Mouse (Mus musculus) hindbrain, embryonic 16.5 days (tissue): Measurements from ENCODE around the gene Lrrk1. TPM values are rescaled to one million over a fixed set of nuclear protein-coding genes. Genes with fewer than 3 reads are reported as not detected.
A peak's percentile ranks its signal among the peaks of the same experiment; 100 is the strongest.

Experiments used
- ATAC-seq: fragments of 200-750 bp; cut with Nextera tagmentation; 2 replicates; pipeline ENCODE4 v1.8.0; 2017; ENCODE audit warnings: moderate TSS enrichment, moderate library complexity
- H3K27ac ChIP-seq: fragments of 300-500 bp; sonication (generic); 2 replicates; pipeline ENCODE4 v1.5.1; 2014; ENCODE audit warnings: low read depth, mild to moderate bottlenecking, control low read depth, low read length, moderate library complexity
- H3K27me3 ChIP-seq: fragments of 300-500 bp; sonication (generic); replicated peaks from 2 replicates; pipeline ENCODE4 v1.6.1; 2014; ENCODE audit warnings: low read length; ENCODE audit not compliant: control insufficient read depth, insufficient read depth
- H3K36me3 ChIP-seq: fragments of 300-500 bp; sonication (generic); 2 replicates; pipeline ENCODE4 v1.6.1; 2014; ENCODE audit warnings: mild to moderate bottlenecking, low read length, moderate library complexity, mixed read lengths; ENCODE audit not compliant: control insufficient read depth, insufficient read depth
- H3K4me1 ChIP-seq: fragments of 300-500 bp; sonication (generic); 2 replicates; pipeline ENCODE4 v1.6.1; 2014; ENCODE audit warnings: low read depth, low read length; ENCODE audit not compliant: control insufficient read depth, insufficient read depth
- H3K4me2 ChIP-seq: fragments of 300-500 bp; sonication (generic); 2 replicates; pipeline ENCODE4 v1.6.1; 2014; ENCODE audit warnings: mild to moderate bottlenecking, low read length, control low read depth, moderate library complexity
- H3K4me3 ChIP-seq: fragments of 300-500 bp; sonication (generic); 2 replicates; pipeline ENCODE4 v1.5.1; 2014; ENCODE audit warnings: mild to moderate bottlenecking, low read length, control low read depth, moderate library complexity
- H3K9ac ChIP-seq: fragments of 300-500 bp; sonication (generic); 2 replicates; pipeline ENCODE4 v1.6.1; 2014; ENCODE audit warnings: low read depth, mild to moderate bottlenecking, control low read depth, low read length, moderate library complexity
- H3K9me3 ChIP-seq: fragments of 300-500 bp; sonication (generic); 2 replicates; pipeline ENCODE4 v1.6.1; 2014; ENCODE audit warnings: mild to moderate bottlenecking, low read length, moderate library complexity; ENCODE audit not compliant: control insufficient read depth
- WGBS: fragments of 180-500 bp; shearing (Covaris S2); extraction: QIAGEN DNeasy Blood & Tissue Kit; methylation state at CpG from one replicate; pipeline ENCODE4 v1.1.7; 2014; 5-methylcytosine and 5-hydroxymethylcytosine counted together
- polyA plus RNA-seq: library from polyadenylated mRNA; unstranded; fragments of >200 nt; fragmentation: Nextera tagmentation; extraction: Ambion mirVana; gene quantifications from 2 replicates; pipeline ENCODE4 v1.2.1, GENCODE M21; 2015

Gene Lrrk1
- polyA plus RNA-seq, 1 experiment from 2014 or later: 3.0 TPM

DNA sequence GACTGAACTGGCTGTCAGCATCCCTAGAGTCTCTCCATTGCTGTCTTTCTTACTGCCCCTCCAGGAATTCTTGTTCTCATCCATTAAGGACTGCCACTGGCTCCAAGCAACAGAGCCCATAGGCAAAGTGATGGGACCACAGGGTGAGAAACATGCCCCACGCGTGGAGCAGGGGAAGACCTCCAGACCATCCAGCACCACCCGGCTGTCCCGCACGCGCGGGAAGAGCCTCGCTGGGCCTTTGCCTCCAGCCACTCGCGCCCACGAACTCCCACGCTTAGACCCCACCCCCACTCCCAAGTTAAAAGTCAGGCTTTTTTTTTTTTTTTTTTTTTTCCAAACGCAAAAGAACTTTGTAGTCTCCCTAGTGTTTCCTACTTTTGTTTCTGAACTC, 734 bp downstream of the Lrrk1 start:
- Histone ChIP-seq H3K4me3 (peak overlapping the region; percentile 52), H3K36me3 (no peaks in the 10 kb centered on the region), H3K27me3 (no peaks in the 10 kb centered on the region), H3K4me1 (peaks cover 11% of the 10 kb centered on the region), H3K9me3 (no peaks in the 10 kb centered on the region), H3K4me2 (peak overlapping the region; percentile 96), H3K9ac (no peak overlapping the region), H3K27ac (no peak overlapping the region)
- no peak for ATAC-seq
- WGBS: 1% methylated on average over 12 of the region's 13 CpGs

- Histone ChIP-seq H3K4me1 (peaks cover 11% of the 10 kb centered on the region), H3K9me3 (no peaks in the 10 kb centered on the region), H3K4me2 (no peak overlapping the region), H3K4me3 (no peak overlapping the region), H3K27ac (no peak overlapping the region), H3K27me3 (no peaks in the 10 kb centered on the region), H3K36me3 (no peaks in the 10 kb centered on the region), H3K9ac (no peak overlapping the region)
- 93% methylated on average over 6 of the region's 6 CpGs for WGBS
- no peak for ATAC-seq
These were observed 1.7 kb downstream of the Lrrk1 start for GRCm38 (mm10) chr7:66386411-66386810.

DNA sequence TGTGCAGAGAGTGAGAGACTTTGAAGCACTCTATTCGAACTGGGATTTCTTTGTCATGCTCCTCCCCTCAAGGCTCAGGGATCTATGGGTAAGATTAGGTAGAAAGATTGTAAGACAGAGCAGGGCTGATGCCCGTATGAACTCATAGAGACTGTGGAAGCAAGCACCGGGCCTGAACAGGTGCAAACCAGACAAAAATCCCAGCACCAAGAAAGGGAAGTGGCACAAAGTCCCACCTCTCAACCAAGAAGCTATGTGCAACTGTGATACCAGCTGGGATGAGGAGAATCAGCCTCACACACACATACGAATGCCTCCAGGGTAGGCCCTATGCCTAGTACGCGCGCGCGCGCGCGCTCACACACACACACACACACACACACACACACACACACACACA, 2.3 kb downstream of the Lrrk1 start:
- H3K4me2 ChIP-seq: no peak overlapping the region
- no peak for ATAC-seq
- WGBS: 92% methylated on average over 12 of the region's 12 CpGs
- no peaks in the 10 kb centered on the region for H3K36me3 ChIP-seq
- no peak overlapping the region for H3K9ac ChIP-seq
- no peaks in the 10 kb centered on the region for H3K9me3 ChIP-seq
- no peak overlapping the region for H3K4me3 ChIP-seq
- no peak overlapping the region for H3K27ac ChIP-seq
- H3K27me3 ChIP-seq: no peaks in the 10 kb centered on the region
- peaks cover 11% of the 10 kb centered on the region for H3K4me1 ChIP-seq

DNA sequence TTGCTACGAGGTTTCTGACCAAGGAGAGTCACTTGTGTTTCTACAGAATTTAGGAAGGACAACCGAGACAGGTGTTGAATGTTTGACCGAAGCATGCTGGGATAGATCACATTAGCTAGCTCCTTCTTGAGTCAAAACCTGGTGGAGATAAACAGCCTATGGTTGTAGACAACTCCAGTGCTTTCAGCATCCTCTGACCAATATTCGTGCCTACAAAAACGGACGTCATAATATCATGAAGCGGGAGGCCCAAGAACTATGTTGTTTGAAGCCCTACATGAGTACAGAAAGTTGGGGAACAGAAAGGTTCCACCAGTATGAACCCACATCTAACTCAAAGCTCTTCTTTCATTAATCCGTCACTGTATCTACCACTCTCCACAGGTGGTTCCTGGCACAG, 3.3 kb downstream of the Lrrk1 start:
- ATAC-seq: no peak
- Histone ChIP-seq H3K4me3 (no peak overlapping the region), H3K36me3 (no peaks in the 10 kb centered on the region), H3K4me2 (no peak overlapping the region), H3K9me3 (no peaks in the 10 kb centered on the region), H3K27ac (no peak overlapping the region), H3K27me3 (no peaks in the 10 kb centered on the region), H3K4me1 (peaks cover 11% of the 10 kb centered on the region), H3K9ac (no peak overlapping the region)
- 92% methylated on average over 8 of the region's 8 CpGs for WGBS

- H3K9me3 ChIP-seq: no peaks in the 10 kb centered on the region
- peaks cover 11% of the 10 kb centered on the region for H3K4me1 ChIP-seq
- H3K9ac ChIP-seq: no peak overlapping the region
- H3K36me3 ChIP-seq: no peaks in the 10 kb centered on the region
- H3K4me3 ChIP-seq: no peak overlapping the region
- no peak overlapping the region for H3K4me2 ChIP-seq
- WGBS: 72% methylated on average over 5 of the region's 5 CpGs
- no peak for ATAC-seq
- H3K27ac ChIP-seq: no peak overlapping the region
- H3K27me3 ChIP-seq: no peaks in the 10 kb centered on the region
These were observed 3.9 kb downstream of the Lrrk1 start for GRCm38 (mm10) chr7:66384213-66384612.

DNA sequence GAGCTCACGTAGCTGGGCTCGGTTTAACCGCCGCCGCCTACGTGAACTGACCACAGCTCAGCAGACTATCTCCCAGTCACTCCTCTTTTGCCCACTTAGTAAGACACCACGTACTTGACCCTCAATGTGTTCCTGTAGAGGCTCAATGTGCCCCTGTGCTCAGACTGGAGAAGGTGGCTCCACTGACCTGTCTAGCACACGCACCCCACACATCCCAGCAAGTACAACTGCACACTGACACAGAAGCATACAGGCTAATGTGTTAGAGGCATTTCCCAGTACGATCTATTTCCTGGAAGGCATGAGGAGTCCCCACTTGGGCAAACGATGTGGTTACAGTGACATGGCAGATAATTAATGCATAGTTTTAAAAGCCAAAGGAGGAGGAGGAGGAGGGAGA, 11.6 kb downstream of the Lrrk1 start:
- H3K4me3 ChIP-seq: no peak overlapping the region
- no peak overlapping the region for H3K27ac ChIP-seq
- no peaks in the 10 kb centered on the region for H3K4me1 ChIP-seq
- no peak overlapping the region for H3K9ac ChIP-seq
- no peaks in the 10 kb centered on the region for H3K9me3 ChIP-seq
- no peak overlapping the region for H3K4me2 ChIP-seq
- H3K36me3 ChIP-seq: no peaks in the 10 kb centered on the region
- no peak for ATAC-seq
- 88% methylated on average over 10 of the region's 10 CpGs for WGBS
- H3K27me3 ChIP-seq: no peaks in the 10 kb centered on the region

DNA sequence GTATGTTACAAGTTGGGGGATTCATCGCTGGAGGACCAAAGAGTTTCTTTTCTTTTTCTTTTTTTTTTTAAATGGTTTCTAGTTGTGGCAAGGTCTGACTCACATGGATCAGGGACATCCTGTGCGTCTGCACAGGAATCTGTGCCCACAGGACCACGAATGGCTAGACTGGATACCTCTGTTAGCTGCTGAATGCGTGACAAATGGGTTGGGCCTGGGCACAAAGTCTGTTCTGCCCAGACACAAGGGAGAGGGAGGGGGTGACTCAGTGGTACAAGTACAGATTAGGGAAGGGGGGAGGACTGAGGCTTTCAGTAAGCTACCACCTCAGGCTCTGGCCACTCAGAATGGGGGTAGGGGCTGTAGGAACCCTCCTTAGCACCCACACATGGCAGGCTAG, 12.4 kb downstream of the Lrrk1 start:
- no peaks in the 10 kb centered on the region for H3K9me3 ChIP-seq
- H3K27me3 ChIP-seq: no peaks in the 10 kb centered on the region
- H3K4me1 ChIP-seq: no peaks in the 10 kb centered on the region
- no peak for ATAC-seq
- H3K36me3 ChIP-seq: no peaks in the 10 kb centered on the region
- WGBS: 83% methylated on average over 4 of the region's 4 CpGs
- no peak overlapping the region for H3K4me2 ChIP-seq
- H3K9ac ChIP-seq: no peak overlapping the region
- no peak overlapping the region for H3K4me3 ChIP-seq
- H3K27ac ChIP-seq: no peak overlapping the region

GRCm38 (mm10) chr7:66373391-66373790, 14.8 kb downstream of the Lrrk1 start:
- Histone ChIP-seq H3K36me3 (no peaks in the 10 kb centered on the region), H3K27ac (no peak overlapping the region), H3K27me3 (no peaks in the 10 kb centered on the region), H3K4me2 (no peak overlapping the region), H3K4me1 (no peaks in the 10 kb centered on the region), H3K9ac (no peak overlapping the region), H3K4me3 (no peak overlapping the region), H3K9me3 (no peaks in the 10 kb centered on the region)
- no peak for ATAC-seq
- 90% methylated on average over 3 of the region's 3 CpGs for WGBS

DNA sequence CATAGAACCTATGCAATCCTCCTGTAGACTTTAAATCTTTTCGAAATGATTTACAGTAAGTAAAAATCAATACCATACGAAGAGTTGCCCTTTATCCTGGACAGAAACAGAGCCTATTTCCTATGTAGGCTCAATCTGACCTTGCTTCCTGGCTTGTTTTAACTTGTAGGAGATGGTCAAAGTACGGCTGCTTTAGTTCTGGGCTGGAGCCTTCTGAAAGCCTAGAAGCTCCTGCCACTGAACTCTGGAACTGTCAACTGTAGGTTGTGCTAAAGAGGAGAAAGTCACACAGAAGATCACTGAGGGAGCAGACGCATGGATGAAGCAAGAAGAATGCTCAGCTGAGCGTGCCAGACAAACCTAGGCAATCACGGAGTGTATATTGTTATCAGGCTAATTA, 17.2 kb downstream of the Lrrk1 start:
- no peaks in the 10 kb centered on the region for H3K27me3 ChIP-seq
- 86% methylated on average over 6 of the region's 6 CpGs for WGBS

DNA sequence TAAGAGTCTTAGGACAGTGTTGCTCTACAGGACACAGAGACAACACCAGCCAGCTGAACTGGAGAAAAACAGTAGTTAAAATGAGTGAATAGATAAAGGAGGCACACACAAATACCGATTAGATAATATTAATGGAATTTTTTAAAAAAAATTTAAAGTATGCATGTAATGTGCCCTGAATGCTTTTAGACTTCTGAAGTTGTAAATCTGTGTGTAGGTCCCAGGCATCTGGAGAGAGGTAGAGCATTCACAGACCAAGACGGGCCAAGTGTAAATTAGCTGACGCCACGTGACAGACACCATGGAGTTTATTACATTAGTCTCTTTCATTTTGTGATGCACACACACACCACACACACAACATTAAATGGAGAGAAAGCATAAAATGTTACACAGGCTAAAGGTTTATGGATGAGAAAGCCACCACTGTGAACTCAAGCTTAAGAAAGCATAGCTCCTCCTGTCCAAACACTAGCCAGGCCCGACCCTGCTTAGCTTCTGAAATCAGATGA, 18.2 kb downstream of the Lrrk1 start:
- no peak for ATAC-seq
- Histone ChIP-seq H3K9ac (no peak overlapping the region), H3K4me1 (no peaks in the 10 kb centered on the region), H3K9me3 (no peaks in the 10 kb centered on the region), H3K4me3 (no peak overlapping the region), H3K27me3 (no peaks in the 10 kb centered on the region), H3K36me3 (no peaks in the 10 kb centered on the region), H3K4me2 (no peak overlapping the region), H3K27ac (no peak overlapping the region)
- WGBS: 82% methylated on average over 5 of the region's 5 CpGs

More for the DNA sequence above, 17.2 kb downstream of the Lrrk1 start:
- H3K27ac ChIP-seq: no peak overlapping the region
- H3K4me3 ChIP-seq: no peak overlapping the region
- H3K9ac ChIP-seq: no peak overlapping the region
- no peaks in the 10 kb centered on the region for H3K36me3 ChIP-seq
- no peak overlapping the region for H3K4me2 ChIP-seq
- no peaks in the 10 kb centered on the region for H3K4me1 ChIP-seq
- ATAC-seq: no peak
- H3K9me3 ChIP-seq: no peaks in the 10 kb centered on the region
